Mouse (Mus musculus) liver, embryonic 11.5 days (tissue): ENCODE results near the gene Plcb4. TPM values are rescaled to one million over a fixed set of nuclear protein-coding genes. Genes with fewer than 3 reads are reported as not detected.

Source experiments
- ATAC-seq: fragments of 200-750 bp; cut with Nextera tagmentation; replicated peaks from 2 replicates; pipeline ENCODE4 v1.8.0; 2017; ENCODE audit warnings: moderate number of reproducible peaks, mild to moderate bottlenecking, moderate TSS enrichment, moderate library complexity; ENCODE audit not compliant: low FRiP score
- DNase-seq: peaks from one replicate; pipeline ENCODE4 v3.0.0-alpha.2; 2017; ENCODE audit warnings: low spot score
- H3K27ac ChIP-seq: fragments of 300-500 bp; sonication (generic); 2 replicates; pipeline ENCODE4 v1.5.1; 2014; ENCODE audit warnings: mild to moderate bottlenecking, low read depth, low read length, control low read depth
- H3K27me3 ChIP-seq: fragments of 300-500 bp; sonication (generic); replicated peaks from 2 replicates; pipeline ENCODE4 v1.6.1; 2014; ENCODE audit warnings: low read length, mixed read lengths; ENCODE audit not compliant: control insufficient read depth, insufficient read depth
- H3K36me3 ChIP-seq: fragments of 300-500 bp; sonication (generic); 2 replicates; pipeline ENCODE4 v1.6.1; 2014; ENCODE audit warnings: mild to moderate bottlenecking, low read length, moderate library complexity, mixed read lengths; ENCODE audit not compliant: control insufficient read depth, insufficient read depth
- H3K4me1 ChIP-seq: fragments of 300-500 bp; sonication (generic); replicated peaks from 2 replicates; pipeline ENCODE4 v1.6.1; 2014; ENCODE audit warnings: low read length, mixed read lengths; ENCODE audit not compliant: control insufficient read depth, insufficient read depth
- H3K4me2 ChIP-seq: fragments of 300-500 bp; sonication (generic); 2 replicates; pipeline ENCODE4 v1.6.1; 2014; ENCODE audit warnings: mild to moderate bottlenecking, control low read depth, moderate library complexity
- H3K4me3 ChIP-seq: fragments of 300-500 bp; sonication (generic); 2 replicates; pipeline ENCODE4 v1.5.1; 2014; ENCODE audit warnings: low read depth, low read length, control low read depth
- H3K9ac ChIP-seq: fragments of 300-500 bp; sonication (generic); 2 replicates; pipeline ENCODE4 v1.6.1; 2014; ENCODE audit warnings: low read depth, low read length, control low read depth
- H3K9me3 ChIP-seq: fragments of 300-500 bp; sonication (generic); 2 replicates; pipeline ENCODE4 v1.6.1; 2016; ENCODE audit warnings: low read length, inconsistent platforms, mixed read lengths; ENCODE audit not compliant: control insufficient read depth
- WGBS: fragments of 180-500 bp; shearing (Covaris S2); extraction: QIAGEN DNeasy Blood & Tissue Kit; methylation state at CpG from one replicate; pipeline ENCODE4 v1.1.7; 2014; 5-methylcytosine and 5-hydroxymethylcytosine counted together
- polyA plus RNA-seq: library from polyadenylated mRNA; unstranded; fragments of >200 nt; fragmentation: Nextera tagmentation; extraction: Ambion mirVana; gene quantifications from 2 replicates; pipeline ENCODE4 v1.2.1, GENCODE M21; 2014

The Plcb4 gene
- polyA plus RNA-seq, 1 experiment from 2014 or later, result 10.3 TPM

DNA sequence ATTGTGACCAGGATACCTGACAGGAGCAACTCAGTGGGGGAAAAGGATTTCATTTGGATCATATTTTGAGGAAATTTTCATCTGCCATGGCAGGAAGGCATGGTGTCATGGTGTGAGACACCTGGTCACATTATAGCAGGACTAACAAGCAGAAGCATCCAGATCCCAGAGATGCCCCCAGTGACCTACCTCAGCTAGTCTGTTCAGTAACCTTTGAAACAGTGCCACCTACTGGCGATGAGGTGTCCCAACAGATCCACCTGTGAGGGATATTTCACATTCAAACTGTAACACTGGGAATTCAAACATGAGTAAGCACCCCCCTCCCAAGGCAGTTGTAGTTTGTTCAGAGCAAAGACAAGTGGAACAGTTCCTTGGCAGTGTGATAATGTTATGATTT lies 289.0 kb downstream of the Plcb4 start:
- no peak overlapping the region for H3K4me2 ChIP-seq
- DNase-seq (no peak), ATAC-seq (no peak)
- no peaks in the 10 kb centered on the region for H3K36me3 ChIP-seq
- H3K9ac ChIP-seq, result no peak overlapping the region
- 77% methylated on average over 1 of the region's 1 CpGs for WGBS
- H3K4me3 ChIP-seq, result no peak overlapping the region
- no peak overlapping the region for H3K27ac ChIP-seq
- H3K9me3 ChIP-seq, result 0 out of 2 replicates have a peak, but pooled peaks cover 3% of the 10 kb centered on the region
- H3K27me3 ChIP-seq, result no peaks in the 10 kb centered on the region
- no peaks in the 10 kb centered on the region for H3K4me1 ChIP-seq

- 81% methylated on average over 13 of the region's 13 CpGs for WGBS
These were observed 296.1 kb downstream of the Plcb4 start for GRCm38 (mm10) chr2:135954760-135955548.

GRCm38 (mm10) chr2:135955796-135956195 lies 297.0 kb downstream of the Plcb4 start:
- no peaks in the 10 kb centered on the region for H3K27me3 ChIP-seq
- H3K36me3 ChIP-seq, result no peaks in the 10 kb centered on the region
- DNase-seq (no peak), ATAC-seq (no peak)
- H3K4me1 ChIP-seq, result no peaks in the 10 kb centered on the region
- no peak overlapping the region for H3K4me3 ChIP-seq
- H3K9ac ChIP-seq, result no peak overlapping the region
- H3K27ac ChIP-seq, result no peak overlapping the region
- 86% methylated on average over 8 of the region's 8 CpGs for WGBS
- H3K4me2 ChIP-seq, result no peak overlapping the region
- no peaks in the 10 kb centered on the region for H3K9me3 ChIP-seq

More at GRCm38 (mm10) chr2:135954760-135955548, 296.1 kb downstream of the Plcb4 start:
- no peak for DNase-seq
- H3K36me3 ChIP-seq, result no peaks in the 10 kb centered on the region
- H3K4me3 ChIP-seq, result no peak overlapping the region
- no peak overlapping the region for H3K27ac ChIP-seq
- no peaks in the 10 kb centered on the region for H3K4me1 ChIP-seq
- H3K27me3 ChIP-seq, result no peaks in the 10 kb centered on the region
- ATAC-seq, result no peak
- no peak overlapping the region for H3K9ac ChIP-seq
- H3K9me3 ChIP-seq, result no peaks in the 10 kb centered on the region
- no peak overlapping the region for H3K4me2 ChIP-seq

- no peak overlapping the region for H3K4me3 ChIP-seq
- 39% methylated on average over 7 of the region's 7 CpGs for WGBS
- ATAC-seq, result peak; percentile 43
- no peak overlapping the region for H3K27ac ChIP-seq
- no peaks in the 10 kb centered on the region for H3K9me3 ChIP-seq
- no peak overlapping the region for H3K4me2 ChIP-seq
- H3K36me3 ChIP-seq, result no peaks in the 10 kb centered on the region
- no peak overlapping the region for H3K9ac ChIP-seq
- peak; percentile 53 for DNase-seq
- H3K27me3 ChIP-seq, result no peaks in the 10 kb centered on the region
- no peaks in the 10 kb centered on the region for H3K4me1 ChIP-seq
These were observed 298.9 kb downstream of the Plcb4 start for GRCm38 (mm10) chr2:135957689-135958088.

- DNase-seq, result no peak
- H3K36me3 ChIP-seq, result no peaks in the 10 kb centered on the region
- H3K27me3 ChIP-seq, result no peaks in the 10 kb centered on the region
- no peak overlapping the region for H3K4me3 ChIP-seq
- no peak for ATAC-seq
- H3K4me2 ChIP-seq, result no peak overlapping the region
- H3K27ac ChIP-seq, result no peak overlapping the region
- 86% methylated on average over 17 of the region's 17 CpGs for WGBS
- no peaks in the 10 kb centered on the region for H3K4me1 ChIP-seq
- H3K9me3 ChIP-seq, result no peaks in the 10 kb centered on the region
- no peak overlapping the region for H3K9ac ChIP-seq
These were observed 299.6 kb downstream of the Plcb4 start for GRCm38 (mm10) chr2:135958453-135958852.

- 81% methylated on average over 14 of the region's 14 CpGs for WGBS
- ATAC-seq, result no peak
These were observed 304.3 kb downstream of the Plcb4 start for GRCm38 (mm10) chr2:135963089-135963488.

GRCm38 (mm10) chr2:135966871-135967557 lies 308.2 kb downstream of the Plcb4 start:
- no peak overlapping the region for H3K27ac ChIP-seq
- no peak for DNase-seq
- H3K9ac ChIP-seq, result no peak overlapping the region
- no peaks in the 10 kb centered on the region for H3K27me3 ChIP-seq
- no peak for ATAC-seq
- no peaks in the 10 kb centered on the region for H3K36me3 ChIP-seq
- H3K9me3 ChIP-seq, result no peaks in the 10 kb centered on the region
- H3K4me2 ChIP-seq, result no peak overlapping the region
- no peak overlapping the region for H3K4me3 ChIP-seq
- H3K4me1 ChIP-seq, result no peaks in the 10 kb centered on the region
- WGBS, result 59% methylated on average over 16 of the region's 16 CpGs

More at GRCm38 (mm10) chr2:135963089-135963488, 304.3 kb downstream of the Plcb4 start:
- Histone ChIP-seq H3K27ac (no peak overlapping the region), H3K9me3 (no peaks in the 10 kb centered on the region), H3K4me3 (no peak overlapping the region), H3K4me1 (no peaks in the 10 kb centered on the region), H3K27me3 (no peaks in the 10 kb centered on the region), H3K36me3 (no peaks in the 10 kb centered on the region), H3K9ac (no peak overlapping the region), H3K4me2 (no peak overlapping the region)
- DNase-seq, result no peak

GRCm38 (mm10) chr2:135968159-135968558 lies 309.3 kb downstream of the Plcb4 start:
- Histone ChIP-seq H3K4me2 (no peak overlapping the region), H3K9me3 (no peaks in the 10 kb centered on the region), H3K27ac (no peak overlapping the region), H3K9ac (no peak overlapping the region), H3K36me3 (no peaks in the 10 kb centered on the region), H3K4me1 (no peaks in the 10 kb centered on the region), H3K4me3 (no peak overlapping the region), H3K27me3 (no peaks in the 10 kb centered on the region)
- WGBS, result 94% methylated on average over 12 of the region's 12 CpGs
- ATAC-seq (no peak), DNase-seq (no peak)
